Mouse (Mus musculus) kidney, postnatal 0 days (tissue): ENCODE results near the gene Sun2. TPM values are rescaled to one million over a fixed set of nuclear protein-coding genes. Genes with fewer than 3 reads are reported as not detected.

Source experiments
- ATAC-seq: fragments of 200-750 bp; cut with Nextera tagmentation; replicated peaks from 2 replicates; pipeline ENCODE4 v1.8.0; 2017; ENCODE audit warnings: low read depth, moderate number of reproducible peaks, moderate TSS enrichment, moderate library complexity; ENCODE audit not compliant: low FRiP score
- DNase-seq: peaks from one replicate; pipeline ENCODE4 v3.0.0-alpha.2; 2016; ENCODE audit warnings: low spot score
- H3K27ac ChIP-seq: fragments of 300-500 bp; sonication (generic); 2 replicates; pipeline ENCODE4 v1.5.1; 2014; ENCODE audit warnings: mild to moderate bottlenecking
- H3K27me3 ChIP-seq: fragments of 300-500 bp; sonication (generic); 2 replicates; pipeline ENCODE4 v1.6.1; 2014; ENCODE audit warnings: low read length, mixed read lengths; ENCODE audit not compliant: insufficient read depth
- H3K36me3 ChIP-seq: fragments of 300-500 bp; sonication (generic); 2 replicates; pipeline ENCODE4 v1.6.1; 2014; ENCODE audit warnings: low read length, mixed read lengths; ENCODE audit not compliant: insufficient read depth
- H3K4me1 ChIP-seq: fragments of 300-500 bp; sonication (generic); replicated peaks from 2 replicates; pipeline ENCODE4 v1.6.1; 2014; ENCODE audit warnings: antibody characterized with exemption, low read length, mixed read lengths; ENCODE audit not compliant: insufficient read depth
- H3K4me2 ChIP-seq: fragments of 300-500 bp; sonication (generic); 2 replicates; pipeline ENCODE4 v1.6.1; 2014; ENCODE audit warnings: mild to moderate bottlenecking, low read length, moderate library complexity, mixed read lengths
- H3K4me3 ChIP-seq: fragments of 300-500 bp; sonication (generic); replicated peaks from 2 replicates; pipeline ENCODE4 v1.5.1; 2014; ENCODE audit warnings: low read depth, low read length
- H3K9ac ChIP-seq: fragments of 300-500 bp; sonication (generic); 2 replicates; pipeline ENCODE4 v1.6.1; 2014; ENCODE audit warnings: low read depth, low read length
- H3K9me3 ChIP-seq: fragments of 300-500 bp; sonication (generic); replicated peaks from 2 replicates; pipeline ENCODE4 v1.6.1; 2016; ENCODE audit warnings: low read length, inconsistent platforms, mixed read lengths
- CTCF ChIP-seq: IDR thresholded peaks from 2 replicates; pipeline ENCODE4 v1.5.1; 2016; ENCODE audit warnings: antibody characterized with exemption, low read depth, mild to moderate bottlenecking, moderate library complexity
- WGBS: fragments of 180-500 bp; shearing (Covaris S2); extraction: QIAGEN DNeasy Blood & Tissue Kit; methylation state at CpG from one replicate; pipeline ENCODE4 v1.1.7; 2014; 5-methylcytosine and 5-hydroxymethylcytosine counted together
- polyA plus RNA-seq: library from polyadenylated mRNA; unstranded; fragments of >200 nt; fragmentation: Nextera tagmentation; extraction: Ambion mirVana; gene quantifications from 2 replicates; pipeline ENCODE4 v1.2.1, GENCODE M21; 2015

The Sun2 gene
- polyA plus RNA-seq = 3.5 and 4.0 TPM in 2 replicates

DNA sequence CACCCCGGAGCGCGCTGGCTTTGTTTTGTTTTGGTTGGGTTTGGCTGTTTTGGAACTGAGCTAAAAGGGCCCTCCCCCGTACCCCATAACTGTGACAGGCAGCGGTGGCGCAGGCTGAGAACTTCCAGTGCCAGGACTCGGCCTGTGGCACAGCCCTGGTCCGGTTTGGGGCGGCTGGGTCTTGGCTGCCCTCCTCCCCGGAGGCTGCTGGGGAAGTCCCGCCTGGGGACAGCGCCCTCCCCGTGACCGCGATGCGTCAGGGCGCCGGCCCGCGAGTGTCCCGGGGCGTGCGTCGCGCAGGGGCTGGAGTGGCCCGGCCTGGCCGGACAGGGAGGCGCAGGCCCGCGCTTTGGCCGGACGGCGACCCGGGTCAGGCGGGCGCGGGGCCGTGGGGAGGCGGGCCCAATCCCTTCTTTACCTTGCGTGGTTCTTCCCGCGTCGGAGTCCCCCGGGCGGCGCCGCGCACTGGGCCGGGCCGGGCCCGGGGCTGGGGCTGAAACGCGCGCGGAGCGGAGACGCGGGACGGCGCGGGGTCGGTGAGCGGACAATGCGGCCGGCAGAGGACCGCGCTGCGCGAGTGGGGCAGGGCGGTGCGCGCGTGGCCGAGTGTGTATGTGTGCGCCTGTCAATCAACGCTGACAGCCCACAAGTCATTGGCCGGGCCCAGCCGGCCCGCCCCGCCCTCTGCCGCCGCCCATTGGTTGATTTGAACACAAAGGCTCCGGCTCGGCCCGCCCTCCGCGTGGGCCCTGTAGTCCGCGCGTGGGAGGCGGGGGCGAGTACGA, at the start of gene Sun2:
Gene Sun2, minus strand, starts transcription at position 616 of the 785 bp plus-strand sequence.
- peaks cover 16% of the 10 kb centered on the region for H3K36me3 ChIP-seq
- ATAC-seq (peak; percentile 91), DNase-seq (peak; percentile 90)
- H3K4me2 ChIP-seq = peak within 1 kb of the TSS; percentile 93
- peaks cover 7% of the 10 kb centered on the region; the same call in 1 of the 2 replicates for H3K4me1 ChIP-seq
- no peaks in the 10 kb centered on the region for H3K27me3 ChIP-seq
- H3K9ac ChIP-seq = peak within 1 kb of the TSS; percentile 94
- peak within 1 kb of the TSS; percentile 92 for H3K27ac ChIP-seq
- under 1% methylated on average over 86 of the region's 93 CpGs for WGBS
- H3K4me3 ChIP-seq = peak within 1 kb of the TSS; percentile 97
- no peaks in the 10 kb centered on the region for H3K9me3 ChIP-seq
- TF ChIP-seq CTCF = 0 out of 2 replicates have a peak, but pooled peaks have one; percentile 8

DNA sequence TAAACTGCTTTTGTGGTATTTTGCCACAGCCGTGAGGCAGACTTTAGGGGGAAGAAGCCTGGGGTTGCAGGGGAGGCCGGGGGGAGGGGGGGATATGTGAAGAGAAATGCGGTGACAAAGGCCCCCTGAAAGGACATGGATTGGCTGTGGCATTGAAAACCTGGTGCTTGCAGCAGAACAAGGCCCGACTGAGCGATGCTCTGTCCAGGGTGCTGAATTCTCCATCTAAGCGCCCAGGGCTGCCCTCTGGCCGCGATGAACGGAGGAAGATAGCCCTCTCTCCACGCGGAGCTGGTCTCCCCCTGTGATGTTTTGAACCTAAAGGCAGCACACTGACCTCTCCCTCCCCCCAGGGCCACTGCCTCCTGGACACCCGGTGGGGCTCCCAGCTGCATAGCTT, 49.2 kb upstream of the Sun2 start:
- Histone ChIP-seq H3K36me3 (no peaks in the 10 kb centered on the region), H3K4me3 (no peak overlapping the region), H3K9me3 (no peaks in the 10 kb centered on the region), H3K4me2 (no peak overlapping the region), H3K4me1 (no peaks in the 10 kb centered on the region), H3K27me3 (no peaks in the 10 kb centered on the region), H3K9ac (no peak overlapping the region), H3K27ac (no peak overlapping the region)
- ATAC-seq = no peak
- DNase-seq = peak; percentile 81
- 2% methylated on average over 12 of the region's 12 CpGs for WGBS
- peak; percentile 17; the same call in 1 of the 2 replicates for TF ChIP-seq CTCF

DNA sequence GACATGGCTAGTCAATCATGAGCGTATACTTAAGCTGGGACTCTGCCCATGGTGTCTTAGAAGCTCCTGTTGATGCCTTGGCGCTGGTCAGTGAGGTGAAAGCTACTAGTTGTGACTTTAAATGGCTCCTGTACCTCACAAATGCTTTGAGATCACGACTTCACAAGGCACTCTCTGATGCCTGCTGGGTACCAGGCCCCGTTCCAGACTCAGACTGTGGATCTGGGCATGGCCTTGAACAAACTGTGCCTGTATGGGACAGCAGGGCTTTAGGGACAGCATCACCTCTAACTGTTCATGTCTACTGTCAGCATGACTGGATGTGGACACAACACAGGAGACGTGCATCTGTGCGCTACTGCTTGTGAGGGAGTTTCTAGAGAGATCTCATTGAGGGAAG, 48.6 kb upstream of the Sun2 start:
- Histone ChIP-seq H3K9ac (no peak overlapping the region), H3K4me1 (no peaks in the 10 kb centered on the region), H3K4me3 (no peak overlapping the region), H3K4me2 (no peak overlapping the region), H3K9me3 (no peaks in the 10 kb centered on the region), H3K27ac (no peak overlapping the region), H3K27me3 (no peaks in the 10 kb centered on the region), H3K36me3 (no peaks in the 10 kb centered on the region)
- no peak for TF ChIP-seq CTCF
- DNase-seq (no peak), ATAC-seq (no peak)
- WGBS = 82% methylated on average over 6 of the region's 6 CpGs

DNA sequence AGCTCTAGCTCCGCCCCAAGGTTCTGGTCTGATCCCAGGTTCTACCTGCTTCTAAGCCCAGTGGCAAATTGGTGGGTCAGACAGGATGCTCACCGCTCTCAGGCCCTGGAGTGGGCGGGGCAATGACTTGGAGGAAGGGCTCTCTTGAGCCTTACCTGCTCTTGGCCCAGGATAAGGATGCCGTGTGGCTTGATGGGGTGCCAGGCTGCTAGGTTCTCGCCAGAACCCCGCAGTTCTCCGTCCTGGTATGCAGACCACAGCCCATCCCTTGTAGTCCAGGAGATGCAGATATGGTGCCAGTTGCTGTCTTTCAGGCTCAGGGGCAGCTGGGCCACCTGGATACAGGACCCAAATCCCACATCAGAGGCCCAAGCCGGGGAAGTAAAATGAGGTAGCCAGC, 47.8 kb upstream of the Sun2 start:
- H3K27me3 ChIP-seq = no peaks in the 10 kb centered on the region
- 54% methylated on average over 8 of the region's 8 CpGs for WGBS
- TF ChIP-seq CTCF = no peak
- ATAC-seq = no peak
- H3K27ac ChIP-seq = no peak overlapping the region
- H3K4me3 ChIP-seq = no peak overlapping the region
- no peak overlapping the region for H3K9ac ChIP-seq
- DNase-seq = no peak
- H3K9me3 ChIP-seq = no peaks in the 10 kb centered on the region
- no peaks in the 10 kb centered on the region for H3K36me3 ChIP-seq
- no peaks in the 10 kb centered on the region for H3K4me1 ChIP-seq
- H3K4me2 ChIP-seq = no peak overlapping the region

DNA sequence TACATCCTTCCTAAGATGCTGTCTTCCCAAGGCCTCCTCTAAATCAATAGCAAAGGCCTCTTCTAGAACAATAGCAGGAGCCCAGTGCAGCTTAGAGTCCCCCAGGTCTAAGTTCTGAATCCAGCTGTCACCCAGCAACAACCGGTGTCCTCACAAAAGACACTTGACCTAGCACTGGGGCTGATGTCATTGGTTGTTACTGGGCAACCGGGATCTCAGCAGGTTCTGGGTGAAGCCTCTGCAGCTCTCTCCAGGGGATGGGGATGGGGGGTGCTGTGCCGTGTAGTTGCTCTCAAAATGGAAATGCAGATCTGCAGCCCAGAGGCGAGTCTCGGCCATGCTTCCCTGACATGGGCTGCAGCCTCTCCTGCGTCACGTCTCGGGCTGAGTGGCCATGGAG, 45.5 kb upstream of the Sun2 start:
- H3K4me2 ChIP-seq = no peak overlapping the region
- no peak overlapping the region for H3K27ac ChIP-seq
- DNase-seq (no peak), ATAC-seq (no peak)
- 59% methylated on average over 8 of the region's 8 CpGs for WGBS
- H3K9me3 ChIP-seq = no peaks in the 10 kb centered on the region
- no peak for TF ChIP-seq CTCF
- H3K9ac ChIP-seq = no peak overlapping the region
- H3K4me3 ChIP-seq = no peak overlapping the region
- H3K4me1 ChIP-seq = no peaks in the 10 kb centered on the region
- H3K27me3 ChIP-seq = no peaks in the 10 kb centered on the region
- H3K36me3 ChIP-seq = no peaks in the 10 kb centered on the region

DNA sequence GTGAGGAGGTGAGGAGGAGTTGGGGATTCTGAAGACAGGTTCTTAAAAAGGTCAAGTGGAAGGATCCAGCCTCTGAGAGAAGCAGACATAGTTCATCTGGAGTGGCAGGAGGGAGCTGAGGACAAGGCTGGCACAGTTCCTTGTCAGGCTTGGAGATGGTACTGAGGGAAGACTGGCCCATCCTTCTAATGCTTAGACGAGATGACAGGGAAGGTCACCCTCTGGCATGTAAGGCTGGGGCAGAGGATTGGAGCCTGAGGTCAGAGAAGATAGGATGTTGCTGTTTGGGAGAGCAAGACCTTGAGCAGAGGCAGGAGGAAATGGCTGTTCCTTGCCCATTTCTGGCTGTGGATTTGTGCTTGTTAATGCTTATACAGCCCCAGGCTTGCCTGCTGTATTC, 42.7 kb upstream of the Sun2 start:
- no peak overlapping the region for H3K9ac ChIP-seq
- no peaks in the 10 kb centered on the region for H3K27me3 ChIP-seq
- ATAC-seq (no peak), DNase-seq (no peak)
- H3K9me3 ChIP-seq = no peaks in the 10 kb centered on the region
- H3K4me3 ChIP-seq = no peak overlapping the region
- no peak for TF ChIP-seq CTCF
- H3K4me2 ChIP-seq = no peak overlapping the region
- WGBS = 59% methylated on average over 1 of the region's 1 CpGs
- H3K36me3 ChIP-seq = no peaks in the 10 kb centered on the region
- no peak overlapping the region for H3K27ac ChIP-seq
- no peaks in the 10 kb centered on the region for H3K4me1 ChIP-seq

DNA sequence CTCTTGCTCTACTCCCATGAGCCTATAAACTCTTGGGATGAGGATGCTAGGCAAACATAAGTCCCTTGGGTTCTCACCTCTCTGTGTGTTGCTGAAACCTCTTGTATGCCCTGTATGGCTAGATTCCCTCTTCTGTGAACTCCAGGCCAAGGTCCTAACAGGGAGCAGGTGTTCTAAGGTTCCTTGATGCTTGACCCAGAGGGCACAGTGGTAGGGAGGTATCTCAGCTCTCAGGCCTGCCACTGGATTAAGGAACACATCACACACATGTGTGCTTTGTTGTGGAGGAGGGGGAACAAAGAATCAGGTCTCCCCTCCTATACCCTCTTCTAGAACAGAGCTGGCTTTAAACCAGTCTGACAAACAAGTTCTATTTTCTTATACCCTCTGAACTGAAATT, 35.4 kb upstream of the Sun2 start, which contains the start of gene Dnal4:
Gene Dnal4, minus strand, starts transcription at position 101 of the 400 bp plus-strand sequence.
- no peaks in the 10 kb centered on the region for H3K9me3 ChIP-seq
- DNase-seq = no peak
- H3K4me1 ChIP-seq = peaks cover 7% of the 10 kb centered on the region; the same call in 1 of the 2 replicates
- no peak within 1 kb of the TSS for H3K4me2 ChIP-seq
- H3K27ac ChIP-seq = no peak within 1 kb of the TSS
- ATAC-seq = no peak
- no peaks in the 10 kb centered on the region for H3K27me3 ChIP-seq
- H3K9ac ChIP-seq = no peak within 1 kb of the TSS
- H3K4me3 ChIP-seq = no peak within 1 kb of the TSS
- no peak for TF ChIP-seq CTCF
- H3K36me3 ChIP-seq = no peaks in the 10 kb centered on the region
